Mouse (Mus musculus): ENCODE measurements around the gene Gm11437. TPM values are rescaled to one million over a fixed set of nuclear protein-coding genes. Genes with fewer than 3 reads are reported as not detected.
A peak's percentile ranks its signal among the peaks of the same experiment; 100 is the strongest.

The Gm11437 gene
- polyA plus RNA-seq, 1 experiment from 2014 or later: not detected

GRCm38 (mm10) chr11:84128943-84129798 is 38.1 kb downstream of the Gm11437 start, which contains the start of the genes Tada2a and Acaca:
Tada2a (minus strand) TSS chr11:84129600.
Acaca (plus strand) TSS chr11:84129672.
- under 1% methylated on average over 73 of the region's 83 CpGs for WGBS
- Histone ChIP-seq H3K27ac (peak within 1 kb of the TSS; percentile 94), H3K4me3 (peak within 1 kb of the TSS; percentile 92), H3K27me3 (ENCODE audit: low read depth, poor library complexity, severe bottlenecking) (no peaks in the 10 kb centered on the region), H3K9me3 (replicated peaks) (no peaks in the 10 kb centered on the region), H3K4me1 (peaks cover 11% of the 10 kb centered on the region), H3K36me3 (peaks cover 32% of the 10 kb centered on the region)
- peak; percentile 95 for DNase-seq (ENCODE audit: low spot score)

DNA sequence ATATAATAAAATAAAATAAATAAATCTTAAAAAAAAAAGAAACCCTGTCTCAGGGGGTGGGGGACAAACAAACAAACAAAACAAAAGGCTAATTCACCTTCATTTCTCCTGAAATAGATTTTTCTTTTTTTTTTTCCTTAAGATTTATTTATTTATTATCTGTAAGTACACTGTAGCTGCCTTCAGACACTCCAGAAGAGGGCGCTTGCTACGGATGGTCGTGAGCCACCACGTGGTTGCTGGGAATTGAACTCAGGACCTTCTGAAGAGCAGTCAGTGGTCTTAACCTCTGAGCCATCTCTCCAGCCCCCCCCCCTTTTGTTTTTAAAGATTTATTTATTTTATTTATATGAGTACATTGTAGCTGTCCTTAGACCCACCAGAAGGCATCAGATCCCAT is 39.3 kb downstream of the Gm11437 start:
- H3K4me1 ChIP-seq: peaks cover 11% of the 10 kb centered on the region
- DNase-seq (ENCODE audit: low spot score): no peak
- peaks cover 42% of the 10 kb centered on the region for H3K36me3 ChIP-seq
- H3K27ac ChIP-seq: no peak overlapping the region
- no peaks in the 10 kb centered on the region for H3K27me3 ChIP-seq (ENCODE audit: low read depth, poor library complexity, severe bottlenecking)
- no peak overlapping the region for H3K4me3 ChIP-seq
- no peaks in the 10 kb centered on the region for H3K9me3 ChIP-seq (replicated peaks)
- 83% methylated on average over 4 of the region's 4 CpGs for WGBS

DNA sequence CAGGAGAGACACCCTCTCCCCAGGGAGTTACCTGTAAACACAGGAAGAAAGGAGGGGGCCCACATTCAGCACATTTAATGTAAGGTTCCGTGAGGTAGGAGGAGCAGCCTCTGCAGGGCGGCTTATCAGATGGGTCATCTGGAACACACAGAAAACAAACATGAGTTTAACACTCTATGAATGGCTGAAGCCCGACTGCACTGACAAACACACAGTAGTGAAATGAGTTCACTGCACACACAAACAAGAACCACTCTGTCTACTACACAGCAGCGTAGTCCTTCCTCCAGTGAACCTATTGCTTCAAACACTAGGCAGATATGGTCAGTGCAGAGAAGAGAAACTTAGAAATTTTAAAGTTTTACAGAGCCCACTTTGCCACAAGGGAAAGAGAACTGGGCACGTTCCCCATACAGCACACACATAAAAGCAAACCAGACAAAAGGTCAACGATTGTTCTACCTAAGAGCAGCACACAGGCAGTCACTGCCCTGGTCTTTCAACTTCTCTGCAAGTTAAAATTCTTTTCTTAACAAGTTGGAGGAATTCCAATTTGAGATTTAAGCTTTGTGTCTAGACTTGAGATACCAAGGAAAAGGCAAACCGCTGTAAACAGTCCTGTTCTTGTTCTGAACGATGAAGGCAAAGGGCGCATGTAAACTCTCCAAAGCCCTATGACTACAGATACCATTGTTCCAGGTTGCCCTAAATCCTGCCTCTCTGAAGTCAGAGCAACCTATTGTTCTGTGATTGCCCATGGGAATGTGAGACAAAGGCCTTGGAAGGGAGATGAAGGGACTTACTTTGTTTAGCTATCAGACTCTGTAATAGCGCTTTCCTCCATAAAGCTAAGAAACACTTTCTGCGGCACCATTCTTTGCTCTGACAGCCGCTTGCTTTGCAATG is 46.0 kb downstream of the Gm11437 start:
- Histone ChIP-seq H3K36me3 (peaks cover 98% of the 10 kb centered on the region), H3K27ac (no peak overlapping the region), H3K4me3 (no peak overlapping the region), H3K27me3 (ENCODE audit: low read depth, poor library complexity, severe bottlenecking) (no peaks in the 10 kb centered on the region), H3K9me3 (replicated peaks) (no peaks in the 10 kb centered on the region), H3K4me1 (no peaks in the 10 kb centered on the region)
- DNase-seq (ENCODE audit: low spot score): no peak
- WGBS: 91% methylated on average over 12 of the region's 12 CpGs

GRCm38 (mm10) chr11:84117431-84117830 is 49.8 kb downstream of the Gm11437 start:
- Histone ChIP-seq H3K4me3 (no peak overlapping the region), H3K9me3 (replicated peaks) (no peaks in the 10 kb centered on the region), H3K4me1 (no peaks in the 10 kb centered on the region), H3K27ac (no peak overlapping the region), H3K36me3 (peaks cover 97% of the 10 kb centered on the region), H3K27me3 (ENCODE audit: low read depth, poor library complexity, severe bottlenecking) (no peaks in the 10 kb centered on the region)
- no peak for DNase-seq (ENCODE audit: low spot score)
- 83% methylated on average over 4 of the region's 4 CpGs for WGBS

DNA sequence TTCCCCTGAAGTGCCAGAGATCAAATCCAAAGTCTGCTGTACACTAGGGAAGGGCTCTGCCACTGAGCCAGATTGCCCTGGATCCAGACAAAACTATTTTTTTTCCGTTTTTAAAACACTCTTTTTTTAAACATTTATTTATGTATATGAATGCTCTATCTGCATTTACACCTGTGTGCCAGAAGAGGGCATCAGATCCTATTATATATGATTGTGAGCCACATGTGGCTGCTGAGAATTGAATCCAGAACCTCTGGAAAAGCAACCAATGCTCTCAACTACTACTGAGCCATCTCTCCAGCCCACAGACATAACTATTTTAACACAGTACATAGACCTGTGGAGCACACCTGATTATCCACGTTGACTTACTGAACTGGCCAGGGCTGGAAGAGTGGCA is 51.1 kb downstream of the Gm11437 start:
- H3K27ac ChIP-seq: no peak overlapping the region
- no peak for DNase-seq (ENCODE audit: low spot score)
- H3K4me3 ChIP-seq: no peak overlapping the region
- no peaks in the 10 kb centered on the region for H3K9me3 ChIP-seq (replicated peaks)
- H3K4me1 ChIP-seq: no peaks in the 10 kb centered on the region
- peaks cover 95% of the 10 kb centered on the region for H3K36me3 ChIP-seq
- no peaks in the 10 kb centered on the region for H3K27me3 ChIP-seq (ENCODE audit: low read depth, poor library complexity, severe bottlenecking)
- 73% methylated on average over 2 of the region's 2 CpGs for WGBS

GRCm38 (mm10) chr11:84115646-84116045 is 51.6 kb downstream of the Gm11437 start:
- H3K4me1 ChIP-seq: no peaks in the 10 kb centered on the region
- no peak overlapping the region for H3K27ac ChIP-seq
- no peaks in the 10 kb centered on the region for H3K27me3 ChIP-seq (ENCODE audit: low read depth, poor library complexity, severe bottlenecking)
- WGBS: 90% methylated on average over 9 of the region's 9 CpGs
- H3K4me3 ChIP-seq: no peak overlapping the region
- H3K36me3 ChIP-seq: peaks cover 95% of the 10 kb centered on the region
- no peak for DNase-seq (ENCODE audit: low spot score)
- no peaks in the 10 kb centered on the region for H3K9me3 ChIP-seq (replicated peaks)

- no peak for DNase-seq (ENCODE audit: low spot score)
- Histone ChIP-seq H3K4me1 (no peaks in the 10 kb centered on the region), H3K27me3 (ENCODE audit: low read depth, poor library complexity, severe bottlenecking) (no peaks in the 10 kb centered on the region), H3K9me3 (replicated peaks) (no peaks in the 10 kb centered on the region), H3K36me3 (peaks cover 92% of the 10 kb centered on the region), H3K27ac (no peak overlapping the region), H3K4me3 (no peak overlapping the region)
- 96% methylated on average over 5 of the region's 5 CpGs for WGBS
These were observed 53.7 kb downstream of the Gm11437 start for GRCm38 (mm10) chr11:84113623-84114022.

- H3K4me1 ChIP-seq: no peaks in the 10 kb centered on the region
- H3K9me3 ChIP-seq (replicated peaks): no peaks in the 10 kb centered on the region
- H3K27ac ChIP-seq: no peak overlapping the region
- no peak overlapping the region for H3K4me3 ChIP-seq
- no peaks in the 10 kb centered on the region for H3K27me3 ChIP-seq (ENCODE audit: low read depth, poor library complexity, severe bottlenecking)
- H3K36me3 ChIP-seq: peaks cover 95% of the 10 kb centered on the region
- WGBS: 64% methylated on average over 2 of the region's 2 CpGs
- no peak for DNase-seq (ENCODE audit: low spot score)
These were observed 60.1 kb downstream of the Gm11437 start for GRCm38 (mm10) chr11:84107137-84107536.

DNA sequence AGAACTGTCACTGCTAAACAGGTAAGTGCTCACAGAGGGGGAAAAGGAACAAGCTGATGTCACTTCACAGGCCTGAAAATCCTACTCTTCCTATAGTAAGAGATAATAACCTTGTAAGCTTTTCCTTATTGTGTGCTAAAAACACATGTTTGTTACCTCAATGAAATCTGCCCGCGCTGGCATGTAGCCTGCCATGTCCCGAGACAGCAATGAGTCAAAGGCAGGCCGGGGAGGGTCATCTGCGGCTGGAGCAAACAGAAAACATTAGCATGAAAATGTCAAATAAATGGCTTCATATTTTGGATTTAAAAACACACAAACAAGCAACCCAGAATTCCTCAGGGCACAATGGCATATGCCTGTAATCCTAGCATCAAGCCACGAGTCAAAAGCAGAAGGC is 63.2 kb downstream of the Gm11437 start:
- Histone ChIP-seq H3K9me3 (replicated peaks) (no peaks in the 10 kb centered on the region), H3K4me1 (no peaks in the 10 kb centered on the region), H3K4me3 (no peak overlapping the region), H3K27me3 (ENCODE audit: low read depth, poor library complexity, severe bottlenecking) (no peaks in the 10 kb centered on the region), H3K27ac (no peak overlapping the region), H3K36me3 (peaks cover 99% of the 10 kb centered on the region)
- no peak for DNase-seq (ENCODE audit: low spot score)
- WGBS: 93% methylated on average over 6 of the region's 6 CpGs

GRCm38 (mm10) chr11:84101182-84101581 is 66.1 kb downstream of the Gm11437 start:
- no peaks in the 10 kb centered on the region for H3K4me1 ChIP-seq
- no peaks in the 10 kb centered on the region for H3K9me3 ChIP-seq (replicated peaks)
- H3K27ac ChIP-seq: no peak overlapping the region
- H3K27me3 ChIP-seq (ENCODE audit: low read depth, poor library complexity, severe bottlenecking): no peaks in the 10 kb centered on the region
- peaks cover 98% of the 10 kb centered on the region for H3K36me3 ChIP-seq
- no peak overlapping the region for H3K4me3 ChIP-seq
- DNase-seq (ENCODE audit: low spot score): no peak
